Mouse (Mus musculus): Measurements from ENCODE around the gene Lhx3. TPM values are rescaled to one million over a fixed set of nuclear protein-coding genes. Genes with fewer than 3 reads are reported as not detected.

Lhx3 gene
- total RNA-seq (2022): 1 to 10 TPM in 2 of 4 experiments, under 1 TPM in 1, not detected in 1; 0.48 to 6.4 (median 4.0) TPM

GRCm38 (mm10) chr2:26208126-26208789 lies at the start of gene Lhx3:
Gene Lhx3, minus strand, starts transcription at chr2:26208289.
- DNase-seq: peak; percentile 85

GRCm38 (mm10) chr2:26257315-26258096 lies 49.4 kb upstream of the Lhx3 start:
- no peak for DNase-seq

- no peak for DNase-seq
These were observed 46.7 kb upstream of the Lhx3 start for GRCm38 (mm10) chr2:26254816-26255215.

- DNase-seq: no peak
These were observed 44.6 kb upstream of the Lhx3 start for GRCm38 (mm10) chr2:26252514-26253206.

GRCm38 (mm10) chr2:26247531-26247930 lies 39.4 kb upstream of the Lhx3 start:
- DNase-seq: no peak

- no peak for DNase-seq
These were observed 32.8 kb upstream of the Lhx3 start for GRCm38 (mm10) chr2:26240841-26241240.

- DNase-seq: no peak
These were observed 32.2 kb upstream of the Lhx3 start for GRCm38 (mm10) chr2:26240330-26240729.

- DNase-seq: peak; percentile 92
These were observed 29.2 kb upstream of the Lhx3 start, which contains the start of gene Qsox2 for GRCm38 (mm10) chr2:26237290-26237782. Gene Qsox2, minus strand, starts transcription at chr2:26237525.

- DNase-seq: no peak
These were observed 28.7 kb upstream of the Lhx3 start for GRCm38 (mm10) chr2:26236681-26237289.

- no peak for DNase-seq
These were observed 26.7 kb upstream of the Lhx3 start for GRCm38 (mm10) chr2:26234771-26235170.

- DNase-seq: no peak
These were observed 26.2 kb upstream of the Lhx3 start for GRCm38 (mm10) chr2:26234253-26234652.

- no peak for DNase-seq
These were observed 23.3 kb upstream of the Lhx3 start for GRCm38 (mm10) chr2:26231366-26231765.

GRCm38 (mm10) chr2:26230253-26230652 lies 22.2 kb upstream of the Lhx3 start:
- DNase-seq: no peak

GRCm38 (mm10) chr2:26227788-26228187 lies 19.7 kb upstream of the Lhx3 start:
- no peak for DNase-seq

- DNase-seq: no peak
These were observed 17.2 kb upstream of the Lhx3 start for GRCm38 (mm10) chr2:26225242-26225641.

GRCm38 (mm10) chr2:26223961-26224360 lies 15.9 kb upstream of the Lhx3 start:
- no peak for DNase-seq

- DNase-seq: peak; percentile 37
These were observed 6.4 kb upstream of the Lhx3 start for GRCm38 (mm10) chr2:26214526-26214925.

- no peak for DNase-seq
These were observed 1.5 kb upstream of the Lhx3 start for GRCm38 (mm10) chr2:26209566-26209965.

- no peak for DNase-seq
These were observed 530 bp downstream of the Lhx3 start for GRCm38 (mm10) chr2:26207559-26207958.

GRCm38 (mm10) chr2:26205761-26206160 lies 2.3 kb downstream of the Lhx3 start:
- DNase-seq: no peak

GRCm38 (mm10) chr2:26205126-26205525 lies 3.0 kb downstream of the Lhx3 start:
- DNase-seq: no peak

GRCm38 (mm10) chr2:26202849-26203475 lies 5.1 kb downstream of the Lhx3 start:
- DNase-seq: peak; percentile 61

All from adrenal gland, adult 8-10 months (tissue).